Mouse (Mus musculus): ENCODE measurements around the gene Rfx1. TPM values are rescaled to one million over a fixed set of nuclear protein-coding genes. Genes with fewer than 3 reads are reported as not detected.
A peak's percentile ranks its signal among the peaks of the same experiment; 100 is the strongest.

Rfx1 gene
- polyA plus RNA-seq (2016; fragmentation: Nextera tagmentation; extraction: Ambion mirVana): 7.7 and 8.6 TPM in 2 replicates

GRCm38 (mm10) chr8:84066291-84066930 is at the start of gene Rfx1:
Rfx1 (plus strand) TSS chr8:84066834.
- Histone ChIP-seq H3K36me3 (no peaks in the 10 kb centered on the region), H3K4me1 (peaks cover 40% of the 10 kb centered on the region), H3K9me3 (replicated peaks) (no peaks in the 10 kb centered on the region), H3K4me3 (peak within 1 kb of the TSS; percentile 90), H3K27ac (replicated peaks) (peak within 1 kb of the TSS; percentile 97), H3K27me3 (ENCODE audit: low read depth, poor library complexity, severe bottlenecking) (no peaks in the 10 kb centered on the region)
- WGBS: under 1% methylated on average over 51 of the region's 51 CpGs
- DNase-seq (ENCODE audit: low spot score): peak; percentile 99

GRCm38 (mm10) chr8:84019738-84020137 is 46.9 kb upstream of the Rfx1 start:
- Histone ChIP-seq H3K4me1 (peaks cover 28% of the 10 kb centered on the region), H3K4me3 (no peak overlapping the region), H3K9me3 (replicated peaks) (no peaks in the 10 kb centered on the region), H3K27me3 (ENCODE audit: low read depth, poor library complexity, severe bottlenecking) (peaks cover 57% of the 10 kb centered on the region), H3K36me3 (no peaks in the 10 kb centered on the region), H3K27ac (replicated peaks) (no peak overlapping the region)
- 91% methylated on average over 9 of the region's 9 CpGs for WGBS
- no peak for DNase-seq (ENCODE audit: low spot score)

- H3K27me3 ChIP-seq (ENCODE audit: low read depth, poor library complexity, severe bottlenecking): peaks cover 64% of the 10 kb centered on the region
Observed at GRCm38 (mm10) chr8:84021096-84021495, 45.5 kb upstream of the Rfx1 start, which contains the start of gene Palm3. Palm3 (plus strand) TSS chr8:84021471.

GRCm38 (mm10) chr8:84021569-84021968 is 45.1 kb upstream of the Rfx1 start:
- no peaks in the 10 kb centered on the region for H3K9me3 ChIP-seq (replicated peaks)
- H3K36me3 ChIP-seq: no peaks in the 10 kb centered on the region
- H3K27ac ChIP-seq (replicated peaks): peak overlapping the region; percentile 75
- H3K27me3 ChIP-seq (ENCODE audit: low read depth, poor library complexity, severe bottlenecking): peaks cover 68% of the 10 kb centered on the region
- H3K4me3 ChIP-seq: peak overlapping the region; percentile 21
- 44% methylated on average over 12 of the region's 12 CpGs for WGBS
- no peak for DNase-seq (ENCODE audit: low spot score)
- peaks cover 41% of the 10 kb centered on the region for H3K4me1 ChIP-seq

More at GRCm38 (mm10) chr8:84021096-84021495, 45.5 kb upstream of the Rfx1 start, which contains the start of gene Palm3:
- no peaks in the 10 kb centered on the region for H3K9me3 ChIP-seq (replicated peaks)
- DNase-seq (ENCODE audit: low spot score): no peak
- WGBS: 3% methylated on average over 18 of the region's 18 CpGs
- peak within 1 kb of the TSS; percentile 75 for H3K27ac ChIP-seq (replicated peaks)
- no peaks in the 10 kb centered on the region for H3K36me3 ChIP-seq
- peak within 1 kb of the TSS; percentile 21 for H3K4me3 ChIP-seq
- peaks cover 36% of the 10 kb centered on the region for H3K4me1 ChIP-seq

GRCm38 (mm10) chr8:84023085-84023484 is 43.5 kb upstream of the Rfx1 start:
- H3K36me3 ChIP-seq: no peaks in the 10 kb centered on the region
- WGBS: 70% methylated on average over 5 of the region's 5 CpGs
- no peak for DNase-seq (ENCODE audit: low spot score)
- no peak overlapping the region for H3K4me3 ChIP-seq
- H3K4me1 ChIP-seq: peaks cover 45% of the 10 kb centered on the region
- peaks cover 80% of the 10 kb centered on the region for H3K27me3 ChIP-seq (ENCODE audit: low read depth, poor library complexity, severe bottlenecking)
- no peak overlapping the region for H3K27ac ChIP-seq (replicated peaks)
- no peaks in the 10 kb centered on the region for H3K9me3 ChIP-seq (replicated peaks)

- WGBS: 87% methylated on average over 1 of the region's 1 CpGs
- Histone ChIP-seq H3K27me3 (ENCODE audit: low read depth, poor library complexity, severe bottlenecking) (peaks cover 85% of the 10 kb centered on the region), H3K27ac (replicated peaks) (no peak overlapping the region), H3K36me3 (no peaks in the 10 kb centered on the region), H3K9me3 (replicated peaks) (no peaks in the 10 kb centered on the region), H3K4me1 (peaks cover 45% of the 10 kb centered on the region), H3K4me3 (no peak overlapping the region)
- no peak for DNase-seq (ENCODE audit: low spot score)
Observed at GRCm38 (mm10) chr8:84023631-84024030, 43.0 kb upstream of the Rfx1 start.

GRCm38 (mm10) chr8:84024171-84024570 is 42.5 kb upstream of the Rfx1 start:
- Histone ChIP-seq H3K9me3 (replicated peaks) (no peaks in the 10 kb centered on the region), H3K27me3 (ENCODE audit: low read depth, poor library complexity, severe bottlenecking) (peaks cover 85% of the 10 kb centered on the region), H3K27ac (replicated peaks) (no peak overlapping the region), H3K36me3 (no peaks in the 10 kb centered on the region), H3K4me1 (peaks cover 45% of the 10 kb centered on the region), H3K4me3 (no peak overlapping the region)
- peak; percentile 71 for DNase-seq (ENCODE audit: low spot score)
- WGBS: 9% methylated on average over 10 of the region's 10 CpGs

- peaks cover 43% of the 10 kb centered on the region for H3K4me1 ChIP-seq
- H3K36me3 ChIP-seq: no peaks in the 10 kb centered on the region
- H3K27ac ChIP-seq (replicated peaks): peak overlapping the region; percentile 78
- H3K27me3 ChIP-seq (ENCODE audit: low read depth, poor library complexity, severe bottlenecking): peaks cover 76% of the 10 kb centered on the region
- peak overlapping the region; percentile 66 for H3K4me3 ChIP-seq
- peak; percentile 75 for DNase-seq (ENCODE audit: low spot score)
- WGBS: under 1% methylated on average over 41 of the region's 41 CpGs
- H3K9me3 ChIP-seq (replicated peaks): no peaks in the 10 kb centered on the region
Observed at GRCm38 (mm10) chr8:84025863-84026262, 40.8 kb upstream of the Rfx1 start.

GRCm38 (mm10) chr8:84027449-84027848 is 39.2 kb upstream of the Rfx1 start:
- Histone ChIP-seq H3K36me3 (no peaks in the 10 kb centered on the region), H3K27ac (replicated peaks) (no peak overlapping the region), H3K27me3 (ENCODE audit: low read depth, poor library complexity, severe bottlenecking) (peaks cover 61% of the 10 kb centered on the region), H3K4me1 (peaks cover 29% of the 10 kb centered on the region), H3K4me3 (no peak overlapping the region), H3K9me3 (replicated peaks) (no peaks in the 10 kb centered on the region)
- no peak for DNase-seq (ENCODE audit: low spot score)
- WGBS: 12% methylated on average over 10 of the region's 10 CpGs

- Histone ChIP-seq H3K27ac (replicated peaks) (no peak overlapping the region), H3K36me3 (no peaks in the 10 kb centered on the region), H3K9me3 (replicated peaks) (no peaks in the 10 kb centered on the region), H3K27me3 (ENCODE audit: low read depth, poor library complexity, severe bottlenecking) (peaks cover 54% of the 10 kb centered on the region), H3K4me1 (peaks cover 17% of the 10 kb centered on the region), H3K4me3 (no peak overlapping the region)
- 89% methylated on average over 5 of the region's 5 CpGs for WGBS
- no peak for DNase-seq (ENCODE audit: low spot score)
Observed at GRCm38 (mm10) chr8:84029272-84029671, 37.4 kb upstream of the Rfx1 start.

- peaks cover 38% of the 10 kb centered on the region for H3K27me3 ChIP-seq (ENCODE audit: low read depth, poor library complexity, severe bottlenecking)
- H3K4me3 ChIP-seq: no peak overlapping the region
- H3K36me3 ChIP-seq: no peaks in the 10 kb centered on the region
- no peak for DNase-seq (ENCODE audit: low spot score)
- no peaks in the 10 kb centered on the region for H3K9me3 ChIP-seq (replicated peaks)
- 74% methylated on average over 4 of the region's 4 CpGs for WGBS
- H3K27ac ChIP-seq (replicated peaks): no peak overlapping the region
- no peaks in the 10 kb centered on the region for H3K4me1 ChIP-seq
Observed at GRCm38 (mm10) chr8:84032777-84033176, 33.9 kb upstream of the Rfx1 start.

GRCm38 (mm10) chr8:84038015-84038414 is 28.6 kb upstream of the Rfx1 start:
- Histone ChIP-seq H3K27me3 (ENCODE audit: low read depth, poor library complexity, severe bottlenecking) (peaks cover 69% of the 10 kb centered on the region), H3K27ac (replicated peaks) (no peak overlapping the region), H3K4me3 (no peak overlapping the region), H3K9me3 (replicated peaks) (no peaks in the 10 kb centered on the region), H3K4me1 (peaks cover 15% of the 10 kb centered on the region), H3K36me3 (no peaks in the 10 kb centered on the region)
- WGBS: 83% methylated on average over 5 of the region's 5 CpGs
- no peak for DNase-seq (ENCODE audit: low spot score)

- H3K36me3 ChIP-seq: no peaks in the 10 kb centered on the region
- peak; percentile 80 for DNase-seq (ENCODE audit: low spot score)
- H3K9me3 ChIP-seq (replicated peaks): no peaks in the 10 kb centered on the region
- H3K27ac ChIP-seq (replicated peaks): no peak overlapping the region
- H3K4me3 ChIP-seq: no peak overlapping the region
- peaks cover 79% of the 10 kb centered on the region for H3K27me3 ChIP-seq (ENCODE audit: low read depth, poor library complexity, severe bottlenecking)
- 19% methylated on average over 5 of the region's 5 CpGs for WGBS
- peaks cover 18% of the 10 kb centered on the region for H3K4me1 ChIP-seq
Observed at GRCm38 (mm10) chr8:84039050-84039449, 27.6 kb upstream of the Rfx1 start.
